Mouse (Mus musculus): ENCODE data around the gene Nup155.

DNA sequence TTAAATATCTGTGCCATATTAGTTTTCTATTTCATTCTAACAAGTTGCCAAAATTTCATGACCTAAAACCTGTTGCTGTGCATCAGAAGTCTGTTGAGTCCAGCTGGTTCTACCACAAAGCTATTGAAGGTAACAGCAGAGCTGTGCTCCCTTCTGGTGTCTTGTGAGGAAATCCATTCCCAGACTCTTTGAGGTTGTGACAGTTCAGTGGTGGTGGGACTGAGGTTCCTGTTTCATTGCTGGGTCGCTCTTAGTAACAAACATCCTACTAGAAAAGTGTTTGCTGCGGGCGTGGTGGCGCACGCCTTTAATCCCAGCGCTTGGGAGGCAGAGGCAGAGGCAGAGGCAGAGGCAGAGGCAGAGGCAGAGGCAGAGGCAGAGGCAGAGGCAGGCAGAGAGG, 99.3 kb downstream of the Nup155 start:
- no peak for TF ChIP-seq FLI1 (IDR thresholded peaks at IDR 0.05; ENCODE audit: low read length)
- no peak for TF ChIP-seq GATA1 (IDR thresholded peaks at IDR 0.05; ENCODE audit: borderline replicate concordance, low read length)

Data from megakaryocyte, embryonic 14.5 days (primary cell).